Mouse (Mus musculus): ENCODE results near the gene Gm10413. TPM values are rescaled to one million over a fixed set of nuclear protein-coding genes. Genes with fewer than 3 reads are reported as not detected.
"Not testable (repeated sequence)": the region's sequence is repeated elsewhere in the genome, so short reads cannot be mapped to it uniquely, and the experiment has no call there.

Gene Gm10413
- polyA plus RNA-seq (2014; fragmentation: Nextera tagmentation; extraction: Ambion mirVana) = not detected in 2 replicates

DNA sequence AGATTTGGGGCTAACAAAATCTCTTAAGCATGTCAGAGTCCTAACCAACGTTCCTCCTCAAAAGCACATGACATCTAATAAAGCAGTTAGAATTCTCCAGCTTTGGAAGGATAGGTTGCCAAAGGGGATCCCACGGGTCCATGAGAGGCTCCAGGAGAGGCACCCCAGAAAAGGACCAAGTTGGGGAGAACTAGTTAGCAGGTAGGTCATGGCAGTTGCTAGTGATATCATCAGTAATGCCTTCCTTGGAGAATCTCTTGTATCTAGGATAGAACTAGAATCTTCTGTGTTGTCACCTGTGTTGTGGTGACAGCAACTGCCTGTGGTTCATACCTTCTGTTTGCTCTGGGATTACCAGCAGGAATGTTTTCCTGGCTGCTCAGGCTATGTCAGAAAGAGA, at the start of gene Gm10413:
Gene Gm10413, plus strand, starts transcription at position 301 of the 400 bp plus-strand sequence.
- not testable (repeated sequence) for H3K36me3 ChIP-seq (ENCODE audit: control insufficient read depth, insufficient read depth, low read length); H3K9ac ChIP-seq (ENCODE audit: low read length); H3K4me2 ChIP-seq (ENCODE audit: low read depth); H3K27me3 ChIP-seq (ENCODE audit: control insufficient read depth, insufficient read depth, low read length); H3K9me3 ChIP-seq (ENCODE audit: control insufficient read depth, low read length); DNase-seq (ENCODE audit: low spot score); ATAC-seq (ENCODE audit: insufficient read depth, low FRiP score, low TSS enrichment); H3K27ac ChIP-seq (ENCODE audit: low read depth, low read length); H3K4me1 ChIP-seq (ENCODE audit: control insufficient read depth, insufficient read depth, low read length); H3K4me3 ChIP-seq (ENCODE audit: low read depth, low read length)
- WGBS = no CpG with 5 or more reads among the region's 2 CpGs

DNA sequence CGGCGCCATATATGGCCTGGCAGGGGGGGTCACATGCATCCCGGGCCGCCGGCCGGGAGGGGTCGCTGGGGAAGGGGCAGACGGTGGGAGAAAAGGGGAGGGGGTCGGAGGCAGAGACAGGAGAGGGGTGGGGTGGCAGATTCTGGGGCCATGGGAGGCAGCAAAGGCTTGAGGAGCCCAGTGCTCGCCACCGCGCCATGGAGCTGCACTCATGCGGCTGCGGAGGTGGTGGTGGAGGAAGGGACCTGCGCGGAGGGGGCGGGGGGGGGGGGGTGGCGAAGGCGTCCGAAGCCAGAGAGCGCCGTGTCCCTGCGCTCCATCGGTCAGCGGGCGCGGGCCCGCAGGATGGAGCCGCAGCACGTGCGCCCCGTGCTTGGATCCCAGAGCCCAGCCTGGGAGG, 17.4 kb downstream of the Gm10413 start, which contains the start of gene Gm10409:
Gene Gm10409, plus strand, starts transcription at position 301 of the 400 bp plus-strand sequence.
- not testable (repeated sequence) for ATAC-seq (ENCODE audit: insufficient read depth, low FRiP score, low TSS enrichment); H3K9ac ChIP-seq (ENCODE audit: low read length); H3K4me1 ChIP-seq (ENCODE audit: control insufficient read depth, insufficient read depth, low read length); H3K9me3 ChIP-seq (ENCODE audit: control insufficient read depth, low read length); H3K4me3 ChIP-seq (ENCODE audit: low read depth, low read length); H3K4me2 ChIP-seq (ENCODE audit: low read depth); DNase-seq (ENCODE audit: low spot score); H3K36me3 ChIP-seq (ENCODE audit: control insufficient read depth, insufficient read depth, low read length); H3K27ac ChIP-seq (ENCODE audit: low read depth, low read length); H3K27me3 ChIP-seq (ENCODE audit: control insufficient read depth, insufficient read depth, low read length)
- no CpG with 5 or more reads among the region's 32 CpGs for WGBS

DNA sequence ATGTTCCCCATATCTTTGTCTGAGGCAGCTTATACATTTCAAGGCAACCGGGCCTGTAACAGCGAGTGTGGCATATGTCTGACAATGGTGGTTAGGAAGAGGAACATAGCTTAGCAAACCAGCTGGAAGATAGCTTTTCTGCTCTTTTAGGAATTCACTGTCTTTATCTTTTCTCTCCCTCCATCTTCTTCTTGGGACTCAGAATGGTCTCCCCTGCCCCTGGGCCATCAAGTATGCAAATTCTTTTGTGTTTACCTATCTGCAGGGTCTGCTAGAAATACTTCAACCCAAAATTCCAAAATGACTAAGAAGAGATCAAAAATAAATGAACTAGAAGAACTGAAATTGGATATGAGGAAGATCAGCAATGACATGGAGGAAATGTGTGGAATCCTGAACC, 32.9 kb downstream of the Gm10413 start, which contains the start of gene Gm3005:
Gene Gm3005, plus strand, starts transcription at position 301 of the 400 bp plus-strand sequence.
- H3K9ac ChIP-seq (ENCODE audit: low read length); H3K36me3 ChIP-seq (ENCODE audit: control insufficient read depth, insufficient read depth, low read length); DNase-seq (ENCODE audit: low spot score); H3K4me2 ChIP-seq (ENCODE audit: low read depth); H3K27me3 ChIP-seq (ENCODE audit: control insufficient read depth, insufficient read depth, low read length); H3K4me1 ChIP-seq (ENCODE audit: control insufficient read depth, insufficient read depth, low read length); H3K9me3 ChIP-seq (ENCODE audit: control insufficient read depth, low read length); H3K4me3 ChIP-seq (ENCODE audit: low read depth, low read length); H3K27ac ChIP-seq (ENCODE audit: low read depth, low read length); ATAC-seq (ENCODE audit: insufficient read depth, low FRiP score, low TSS enrichment): not testable (repeated sequence)
- no CpG with 5 or more reads among the region's 2 CpGs for WGBS

DNA sequence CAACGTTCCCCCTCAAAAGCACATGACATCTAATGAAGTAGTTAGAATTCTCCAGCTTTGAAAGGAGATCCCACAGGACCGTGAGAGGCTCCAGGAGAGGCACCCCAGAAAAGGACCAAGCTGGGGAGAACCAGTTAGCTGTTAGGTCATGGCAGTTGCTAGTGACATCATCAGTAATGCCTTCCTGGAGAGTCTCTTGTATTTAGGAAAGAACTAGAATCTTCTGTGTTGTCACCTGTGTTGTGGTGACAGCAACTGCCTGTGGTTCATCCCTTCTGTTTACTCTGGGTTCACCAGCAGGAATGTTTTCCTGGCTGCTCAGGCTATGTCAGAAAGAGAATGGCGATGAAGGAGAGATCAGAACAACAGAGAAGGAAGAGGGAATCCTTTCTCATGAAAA, 54.2 kb downstream of the Gm10413 start, which contains the start of gene Gm10408:
Gene Gm10408, plus strand, starts transcription at position 301 of the 400 bp plus-strand sequence.
- not testable (repeated sequence) for H3K9ac ChIP-seq (ENCODE audit: low read length); DNase-seq (ENCODE audit: low spot score); H3K4me3 ChIP-seq (ENCODE audit: low read depth, low read length); H3K27me3 ChIP-seq (ENCODE audit: control insufficient read depth, insufficient read depth, low read length); H3K36me3 ChIP-seq (ENCODE audit: control insufficient read depth, insufficient read depth, low read length); H3K4me2 ChIP-seq (ENCODE audit: low read depth); ATAC-seq (ENCODE audit: insufficient read depth, low FRiP score, low TSS enrichment); H3K9me3 ChIP-seq (ENCODE audit: control insufficient read depth, low read length); H3K4me1 ChIP-seq (ENCODE audit: control insufficient read depth, insufficient read depth, low read length); H3K27ac ChIP-seq (ENCODE audit: low read depth, low read length)
- no CpG with 5 or more reads among the region's 3 CpGs for WGBS

Other genes starting within 250 kb of the Gm10413 start
- gene Gm5795, start 206.8 kb upstream of the Gm10413 start, polyA plus RNA-seq (2014; fragmentation: Nextera tagmentation; extraction: Ambion mirVana) = not detected in 2 replicates
- 7.1 and 9.3 TPM in 2 replicates for gene D830030K20Rik, start 186.6 kb upstream of the Gm10413 start, polyA plus RNA-seq (2014; fragmentation: Nextera tagmentation; extraction: Ambion mirVana)
- gene Gm2956, start 62.5 kb upstream of the Gm10413 start, polyA plus RNA-seq (2014; fragmentation: Nextera tagmentation; extraction: Ambion mirVana) = not detected in 2 replicates
- 1.8 and 2.3 TPM in 2 replicates for gene Gm10409, start 17.5 kb downstream of the Gm10413 start, polyA plus RNA-seq (2014; fragmentation: Nextera tagmentation; extraction: Ambion mirVana)
- 0.73 and 1.5 TPM in 2 replicates for gene Gm3005, start 33.0 kb downstream of the Gm10413 start, polyA plus RNA-seq (2014; fragmentation: Nextera tagmentation; extraction: Ambion mirVana)
- not detected in 2 replicates for gene Gm10408, start 54.3 kb downstream of the Gm10413 start, polyA plus RNA-seq (2014; fragmentation: Nextera tagmentation; extraction: Ambion mirVana)
- not detected in 2 replicates for gene Gm3012, start 239.4 kb downstream of the Gm10413 start, polyA plus RNA-seq (2014; fragmentation: Nextera tagmentation; extraction: Ambion mirVana)